Comparison of ENCODE assay signal across 8 mouse cellular contexts in the genomic region with DNA sequence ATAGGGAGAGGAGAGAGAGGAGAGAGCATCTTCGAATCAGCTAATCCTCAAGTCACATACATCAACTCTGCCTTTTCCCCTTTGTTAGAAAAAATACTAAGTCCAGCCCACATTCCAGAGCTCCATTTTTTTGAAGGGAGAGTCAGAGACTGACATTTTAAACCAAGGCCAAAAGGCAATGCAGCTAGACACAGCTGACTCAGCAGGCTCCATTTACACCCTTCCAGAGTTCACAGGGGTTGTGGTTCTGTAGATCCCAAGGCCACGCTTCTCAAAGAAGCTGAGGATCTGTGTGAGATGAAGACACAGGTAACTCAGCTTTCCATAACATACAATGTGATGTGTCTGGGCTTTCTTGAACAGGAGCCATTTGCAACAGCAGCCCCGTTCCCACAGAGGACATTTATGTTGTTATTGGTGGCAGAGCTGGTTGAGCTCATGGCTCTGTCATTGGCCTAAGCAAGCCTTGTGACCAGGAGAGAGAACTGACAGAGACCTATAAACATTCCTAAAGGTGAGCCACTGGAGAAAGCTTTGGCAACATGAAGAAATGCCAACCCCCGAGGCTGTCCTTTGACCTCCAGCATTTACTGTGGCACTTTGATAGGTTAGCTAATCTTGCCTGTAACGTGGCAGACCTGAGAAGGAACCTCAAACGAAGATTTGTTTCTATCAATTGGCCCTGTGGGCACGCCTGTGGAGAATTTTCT. TPM values are rescaled to one million over a fixed set of nuclear protein-coding genes. Genes with fewer than 3 reads are reported as not detected.
A peak's percentile ranks its signal among the peaks of the same experiment; 100 is the strongest.
DNase-seq lines count a peak whose midpoint lies in the region; ATAC-seq lines count a peak whose summit lies in the region.

No protein-coding gene starts in this region.

- H3K4me3 ChIP-seq in heart, embryonic 14.5 days (ENCODE audit: control insufficient read depth in 1 of 2, insufficient read depth in 1 of 2, low read depth in 1 of 2, low read length in 2 of 2) = peak overlapping the region in 1 of 2 experiments; percentile 52; a peak in 2 of 4 replicates
- H3K4me3 ChIP-seq in midbrain, embryonic 16.5 days (ENCODE audit: low read depth, low read length) = peak overlapping the region; percentile 37

- H3K9ac ChIP-seq in heart, embryonic 14.5 days (ENCODE audit: low read length) = peak overlapping the region; percentile 78
- H3K9ac ChIP-seq in midbrain, embryonic 16.5 days (ENCODE audit: low read depth, low read length) = peak overlapping the region; percentile 64; the same call in 1 of the 2 replicates

- ATAC-seq in heart, embryonic 14.5 days (ENCODE audit: insufficient number of reproducible peaks, insufficient read depth, low FRiP score, low read depth) = no peak
- peak; percentile 21; the same call in 1 of the 2 replicates for ATAC-seq in midbrain, embryonic 16.5 days
- ATAC-seq in frontal cortex, adult (ENCODE audit: low TSS enrichment) = no peak

- H3K36me3 ChIP-seq in heart, embryonic 14.5 days (ENCODE audit: control insufficient read depth, insufficient read depth, low read length) = no peaks in the 10 kb centered on the region
- H3K36me3 ChIP-seq in midbrain, embryonic 16.5 days (ENCODE audit: control insufficient read depth, insufficient read depth, low read length) = no peaks in the 10 kb centered on the region

- no peaks in the 10 kb centered on the region for H3K27me3 ChIP-seq in heart, embryonic 14.5 days (ENCODE audit: control insufficient read depth, insufficient read depth, low read length)
- no peaks in the 10 kb centered on the region for H3K27me3 ChIP-seq in midbrain, embryonic 16.5 days (ENCODE audit: control insufficient read depth, insufficient read depth, low read depth, low read length)

- H3K9me3 ChIP-seq in heart, embryonic 14.5 days (ENCODE audit: control insufficient read depth, low read length) = no peaks in the 10 kb centered on the region
- H3K9me3 ChIP-seq in midbrain, embryonic 16.5 days (replicated peaks; ENCODE audit: control insufficient read depth, low read length, poor library complexity, severe bottlenecking) = no peaks in the 10 kb centered on the region

- H3K4me1 ChIP-seq in heart, embryonic 14.5 days (ENCODE audit: control insufficient read depth in 2 of 2, insufficient read depth in 2 of 2, low read length in 2 of 2) = peaks cover 8 to 11% of the 10 kb centered on the region in 2 experiments; a peak in 3 of 4 replicates
- peaks cover 9% of the 10 kb centered on the region for H3K4me1 ChIP-seq in midbrain, embryonic 16.5 days (ENCODE audit: control insufficient read depth, insufficient read depth, low read length)

- H3K27ac ChIP-seq in heart, embryonic 14.5 days (replicated peaks in 1 of 2; ENCODE audit: control insufficient read depth in 1 of 2, insufficient read depth in 1 of 2, low read depth in 2 of 2, low read length in 2 of 2) = no peak overlapping the region
- H3K27ac ChIP-seq in midbrain, embryonic 16.5 days (ENCODE audit: low read length) = peak overlapping the region; percentile 63

- peak overlapping the region; percentile 67 for H3K4me2 ChIP-seq in heart, embryonic 14.5 days (ENCODE audit: low read length)
- peak overlapping the region; percentile 65 for H3K4me2 ChIP-seq in midbrain, embryonic 16.5 days (ENCODE audit: low read length)

- intact Hi-C loops in left cerebral cortex, postnatal 25 days (cut with DNase I) = loop anchor here (1.0 to 5.0 kb wide), 2 partner anchors 44 to 64 kb away; no protein-coding TSS in a partner anchor

- WGBS in heart, embryonic 14.5 days = 72% methylated on average over 7 of the region's 7 CpGs
- 76% methylated on average over 7 of the region's 7 CpGs for WGBS in midbrain, embryonic 16.5 days

- peak; percentile 20 for DNase-seq in ES-CJ7 (ENCODE audit: low read depth, low spot score)
- peak; percentile 29 to 56 for DNase-seq in adrenal gland, adult 18-20 months (ENCODE audit: low spot score in 2 of 2)
- peak; percentile 71 to 72 for DNase-seq in kidney, postnatal 25 days
- DNase-seq in left cerebral cortex, postnatal 25 days (ENCODE audit: low spot score in 2 of 2) = no peak
- no peak for DNase-seq in cerebellum, adult 9-11 months

RNA-seq across cellular contexts. Expression of a gene that starts 17.0 kb away (rescaled TPM):
- total RNA-seq in adrenal gland, adult 18-20 months (2021) = 10 to 100 TPM; 59.0 to 93.2 TPM
- 37.3 and 37.6 TPM in 2 replicates for polyA plus RNA-seq in heart, embryonic 14.5 days (2014; fragmentation: Nextera tagmentation; extraction: Ambion mirVana)
- polyA plus RNA-seq in midbrain, embryonic 16.5 days (2015; fragmentation: Nextera tagmentation; extraction: Ambion mirVana) = 35.3 and 38.5 TPM in 2 replicates
- 10 to 100 TPM; 27.1 to 28.1 TPM for total RNA-seq in left cerebral cortex, postnatal 25 days (2021)

RNA-seq across cellular contexts. Expression of a gene that starts 40.2 kb away (rescaled TPM):
- 10 to 100 TPM; 91.2 to 99.4 TPM for total RNA-seq in adrenal gland, adult 18-20 months (2021)
- polyA plus RNA-seq in heart, embryonic 14.5 days (2014; fragmentation: Nextera tagmentation; extraction: Ambion mirVana) = 21.6 and 23.8 TPM in 2 replicates
- 25.9 and 27.4 TPM in 2 replicates for polyA plus RNA-seq in midbrain, embryonic 16.5 days (2015; fragmentation: Nextera tagmentation; extraction: Ambion mirVana)
- total RNA-seq in left cerebral cortex, postnatal 25 days (2021) = 10 to 100 TPM; 22.4 to 27.0 TPM

Comparison
In these comparisons a context has a peak if more than half of its experiments do, and no peak if none do; other contexts are left out.
1. DNase-seq: peak in ES-CJ7 (single experiment), adrenal gland, adult 18-20 months (2 of 2) and kidney, postnatal 25 days (2 of 2); none in left cerebral cortex, postnatal 25 days (0 of 2) and cerebellum, adult 9-11 months (single experiment).